Mouse (Mus musculus): ENCODE results near the gene Tom1l2. TPM values are rescaled to one million over a fixed set of nuclear protein-coding genes. Genes with fewer than 3 reads are reported as not detected.

Gene Tom1l2
- polyA plus RNA-seq, 1 experiment: 187 TPM

GRCm38 (mm10) chr11:60276408-60277093, 76.2 kb downstream of the Tom1l2 start:
- no peak for DNase-seq (ENCODE audit: extremely low spot score in 1 of 2, low spot score in 1 of 2)

- no peak for DNase-seq (ENCODE audit: extremely low spot score in 1 of 2, low spot score in 1 of 2)
Observed at GRCm38 (mm10) chr11:60273273-60273805, 79.4 kb downstream of the Tom1l2 start.

GRCm38 (mm10) chr11:60268563-60268962, 84.1 kb downstream of the Tom1l2 start:
- DNase-seq (ENCODE audit: extremely low spot score in 1 of 2, low spot score in 1 of 2): no peak

- DNase-seq (ENCODE audit: extremely low spot score in 1 of 2, low spot score in 1 of 2): no peak
Observed at GRCm38 (mm10) chr11:60265271-60265985, 87.3 kb downstream of the Tom1l2 start.

- no peak for DNase-seq (ENCODE audit: extremely low spot score in 1 of 2, low spot score in 1 of 2)
Observed at GRCm38 (mm10) chr11:60264651-60265050, 88.1 kb downstream of the Tom1l2 start.

- DNase-seq (ENCODE audit: extremely low spot score in 1 of 2, low spot score in 1 of 2): no peak
Observed at GRCm38 (mm10) chr11:60262396-60262795, 90.3 kb downstream of the Tom1l2 start.

GRCm38 (mm10) chr11:60260743-60261142, 92.0 kb downstream of the Tom1l2 start:
- no peak for DNase-seq (ENCODE audit: extremely low spot score in 1 of 2, low spot score in 1 of 2)

GRCm38 (mm10) chr11:60257696-60258095, 95.0 kb downstream of the Tom1l2 start:
- no peak for DNase-seq (ENCODE audit: extremely low spot score in 1 of 2, low spot score in 1 of 2)

- DNase-seq (ENCODE audit: extremely low spot score in 1 of 2, low spot score in 1 of 2): no peak
Observed at GRCm38 (mm10) chr11:60256713-60257112, 96.0 kb downstream of the Tom1l2 start.

- DNase-seq (ENCODE audit: extremely low spot score in 1 of 2, low spot score in 1 of 2): peak in 1 of 2 experiments; percentile 54
Observed at GRCm38 (mm10) chr11:60256176-60256681, 96.5 kb downstream of the Tom1l2 start.

GRCm38 (mm10) chr11:60255639-60256038, 97.1 kb downstream of the Tom1l2 start:
- no peak for DNase-seq (ENCODE audit: extremely low spot score in 1 of 2, low spot score in 1 of 2)

- DNase-seq (ENCODE audit: extremely low spot score in 1 of 2, low spot score in 1 of 2): no peak
Observed at GRCm38 (mm10) chr11:60255181-60255580, 97.5 kb downstream of the Tom1l2 start.

- DNase-seq (ENCODE audit: extremely low spot score in 1 of 2, low spot score in 1 of 2): no peak
Observed at GRCm38 (mm10) chr11:60254308-60254707, 98.4 kb downstream of the Tom1l2 start.

GRCm38 (mm10) chr11:60253546-60253945, 99.2 kb downstream of the Tom1l2 start:
- DNase-seq (ENCODE audit: extremely low spot score in 1 of 2, low spot score in 1 of 2): no peak

- peak in 1 of 2 experiments; percentile 65 for DNase-seq (ENCODE audit: extremely low spot score in 1 of 2, low spot score in 1 of 2)
Observed at GRCm38 (mm10) chr11:60250971-60251643, 101.6 kb downstream of the Tom1l2 start.

GRCm38 (mm10) chr11:60249885-60250284, 102.8 kb downstream of the Tom1l2 start:
- DNase-seq (ENCODE audit: extremely low spot score in 1 of 2, low spot score in 1 of 2): no peak

- peak in 1 of 2 experiments; percentile 34 for DNase-seq (ENCODE audit: extremely low spot score in 1 of 2, low spot score in 1 of 2)
Observed at GRCm38 (mm10) chr11:60248596-60249404, 103.9 kb downstream of the Tom1l2 start.

GRCm38 (mm10) chr11:60247753-60248550, 104.8 kb downstream of the Tom1l2 start:
- peak in 1 of 2 experiments; percentile 51 for DNase-seq (ENCODE audit: extremely low spot score in 1 of 2, low spot score in 1 of 2)

GRCm38 (mm10) chr11:60246077-60246476, 106.6 kb downstream of the Tom1l2 start:
- peak in 1 of 2 experiments; percentile 41 for DNase-seq (ENCODE audit: extremely low spot score in 1 of 2, low spot score in 1 of 2)

All from frontal cortex, adult 2 months (tissue).